Mouse (Mus musculus): ENCODE results near the gene Agpat4. TPM values are rescaled to one million over a fixed set of nuclear protein-coding genes. Genes with fewer than 3 reads are reported as not detected.
"Not testable (repeated sequence)": the region's sequence is repeated elsewhere in the genome, so short reads cannot be mapped to it uniquely, and the experiment has no call there.

Agpat4 gene
- polyA plus RNA-seq, 1 experiment from 2014 or later, result 17.5 TPM

DNA sequence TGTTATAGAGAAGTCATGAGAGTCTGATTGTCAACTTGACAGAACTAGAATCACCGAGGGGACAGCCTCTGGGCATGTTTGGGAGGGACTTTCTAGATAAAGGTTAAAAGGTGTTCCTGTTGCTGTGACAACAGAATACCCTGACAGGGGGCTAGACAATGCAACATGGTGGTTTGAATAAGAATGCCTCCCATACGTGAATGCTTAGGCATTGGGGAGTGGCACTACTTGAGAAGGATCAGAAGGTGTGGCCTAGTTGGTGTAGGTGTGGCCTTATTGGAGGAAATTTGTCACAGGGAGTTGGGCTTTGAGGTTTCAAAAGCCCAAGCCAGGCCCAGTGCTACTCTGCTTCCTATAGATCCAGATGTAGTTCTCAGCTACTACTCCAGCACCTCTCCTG is 3.4 kb upstream of the Agpat4 start:
- Histone ChIP-seq H3K36me3 (replicated peaks; ENCODE audit: control insufficient read depth, insufficient read depth, low read depth, low read length) (no peaks in the 10 kb centered on the region), H3K4me3 (ENCODE audit: low read depth, low read length) (no peak overlapping the region), H3K9me3 (replicated peaks; ENCODE audit: control insufficient read depth, low read length) (no peaks in the 10 kb centered on the region), H3K9ac (replicated peaks; ENCODE audit: low read length) (no peak overlapping the region), H3K4me2 (ENCODE audit: low read depth, low read length) (no peak overlapping the region), H3K4me1 (ENCODE audit: control insufficient read depth, insufficient read depth, low read length) (no peaks in the 10 kb centered on the region), H3K27ac (replicated peaks; ENCODE audit: low read depth, low read length) (no peak overlapping the region), H3K27me3 (ENCODE audit: control insufficient read depth, insufficient read depth, low read length) (no peaks in the 10 kb centered on the region)
- ATAC-seq (replicated peaks; ENCODE audit: insufficient number of reproducible peaks, low FRiP score, low TSS enrichment, low read depth) (no peak), DNase-seq (ENCODE audit: low spot score) (no peak)
- WGBS, result 66% methylated on average over 2 of the region's 2 CpGs

- peak overlapping the region; percentile 82 for H3K9ac ChIP-seq (replicated peaks; ENCODE audit: low read length)
- H3K4me1 ChIP-seq (ENCODE audit: control insufficient read depth, insufficient read depth, low read length), result no peaks in the 10 kb centered on the region
- peak overlapping the region; percentile 87 for H3K4me2 ChIP-seq (ENCODE audit: low read depth, low read length)
- DNase-seq (ENCODE audit: low spot score) (peak; percentile 25), ATAC-seq (replicated peaks; ENCODE audit: insufficient number of reproducible peaks, low FRiP score, low TSS enrichment, low read depth) (no peak)
- H3K27ac ChIP-seq (replicated peaks; ENCODE audit: low read depth, low read length), result peak overlapping the region; percentile 96
- no peaks in the 10 kb centered on the region for H3K27me3 ChIP-seq (ENCODE audit: control insufficient read depth, insufficient read depth, low read length)
- no peaks in the 10 kb centered on the region for H3K9me3 ChIP-seq (replicated peaks; ENCODE audit: control insufficient read depth, low read length)
- WGBS, result 7% methylated on average over 9 of the region's 9 CpGs
- H3K36me3 ChIP-seq (replicated peaks; ENCODE audit: control insufficient read depth, insufficient read depth, low read depth, low read length), result no peaks in the 10 kb centered on the region
- H3K4me3 ChIP-seq (ENCODE audit: low read depth, low read length), result peak overlapping the region; percentile 64
These were observed 373 bp upstream of the Agpat4 start for GRCm38 (mm10) chr17:12118131-12118530.

GRCm38 (mm10) chr17:12118926-12119641 is 580 bp downstream of the Agpat4 start:
- Histone ChIP-seq H3K4me2 (ENCODE audit: low read depth, low read length) (peak overlapping the region; percentile 87), H3K27ac (replicated peaks; ENCODE audit: low read depth, low read length) (peak overlapping the region; percentile 96), H3K4me1 (ENCODE audit: control insufficient read depth, insufficient read depth, low read length) (no peaks in the 10 kb centered on the region), H3K27me3 (ENCODE audit: control insufficient read depth, insufficient read depth, low read length) (no peaks in the 10 kb centered on the region), H3K4me3 (ENCODE audit: low read depth, low read length) (peak overlapping the region; percentile 64), H3K36me3 (replicated peaks; ENCODE audit: control insufficient read depth, insufficient read depth, low read depth, low read length) (no peaks in the 10 kb centered on the region), H3K9ac (replicated peaks; ENCODE audit: low read length) (peak overlapping the region; percentile 82), H3K9me3 (replicated peaks; ENCODE audit: control insufficient read depth, low read length) (no peaks in the 10 kb centered on the region)
- DNase-seq (ENCODE audit: low spot score) (peak; percentile 95), ATAC-seq (replicated peaks; ENCODE audit: insufficient number of reproducible peaks, low FRiP score, low TSS enrichment, low read depth) (peak; percentile 97)
- under 1% methylated on average over 30 of the region's 30 CpGs for WGBS

DNA sequence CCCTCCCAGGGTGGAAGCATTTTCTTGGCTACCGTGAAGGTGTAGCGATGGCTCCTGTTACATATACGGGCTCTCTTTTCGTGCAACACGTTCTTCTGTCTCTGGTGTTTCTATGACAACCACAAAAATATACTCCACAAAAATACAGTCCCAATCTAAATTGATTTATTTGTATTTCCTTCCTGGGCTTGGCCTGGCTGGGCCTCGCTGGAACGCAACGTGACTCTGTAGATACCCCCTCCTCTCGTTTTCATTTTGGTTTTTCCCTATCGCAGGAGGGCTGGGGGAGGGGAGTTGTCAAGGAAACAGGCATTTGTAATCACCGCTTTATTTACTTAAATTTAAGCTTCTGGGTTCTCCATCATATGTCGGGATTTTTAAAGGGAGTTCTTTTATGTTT is 1.2 kb downstream of the Agpat4 start:
- under 1% methylated on average over 12 of the region's 12 CpGs for WGBS
- H3K27ac ChIP-seq (replicated peaks; ENCODE audit: low read depth, low read length), result peak overlapping the region; percentile 96
- DNase-seq (ENCODE audit: low spot score) (peak; percentile 83), ATAC-seq (replicated peaks; ENCODE audit: insufficient number of reproducible peaks, low FRiP score, low TSS enrichment, low read depth) (peak; percentile 19; the same call in 1 of the 2 replicates)
- H3K4me1 ChIP-seq (ENCODE audit: control insufficient read depth, insufficient read depth, low read length), result no peaks in the 10 kb centered on the region
- peak overlapping the region; percentile 87 for H3K4me2 ChIP-seq (ENCODE audit: low read depth, low read length)
- peak overlapping the region; percentile 64 for H3K4me3 ChIP-seq (ENCODE audit: low read depth, low read length)
- H3K27me3 ChIP-seq (ENCODE audit: control insufficient read depth, insufficient read depth, low read length), result no peaks in the 10 kb centered on the region
- no peaks in the 10 kb centered on the region; the same call in 1 of the 2 replicates for H3K36me3 ChIP-seq (replicated peaks; ENCODE audit: control insufficient read depth, insufficient read depth, low read depth, low read length)
- peak overlapping the region; percentile 77 for H3K9ac ChIP-seq (replicated peaks; ENCODE audit: low read length)
- no peaks in the 10 kb centered on the region for H3K9me3 ChIP-seq (replicated peaks; ENCODE audit: control insufficient read depth, low read length)

DNA sequence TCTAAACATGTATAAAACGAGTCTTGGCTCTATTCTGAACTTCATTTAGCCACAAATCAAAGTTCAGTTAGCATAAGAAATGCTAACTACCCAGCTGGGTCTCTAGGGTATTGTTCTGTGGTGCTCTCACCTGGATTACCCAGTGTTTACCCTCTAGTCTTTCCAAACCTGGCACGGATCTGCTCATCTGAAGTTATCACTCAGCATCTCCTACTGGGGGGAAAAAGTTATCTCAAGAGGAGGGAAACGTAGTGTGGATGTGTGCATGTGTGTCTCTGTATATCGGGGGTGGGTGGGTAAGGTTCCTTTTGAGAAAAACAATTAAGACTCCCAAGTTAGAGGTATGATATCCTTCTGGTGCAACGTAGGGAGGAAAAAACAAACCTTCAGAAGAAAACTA is 1.8 kb downstream of the Agpat4 start:
- peak; percentile 6 for DNase-seq (ENCODE audit: low spot score)
- H3K27ac ChIP-seq (replicated peaks; ENCODE audit: low read depth, low read length), result no peak overlapping the region
- H3K9ac ChIP-seq (replicated peaks; ENCODE audit: low read length), result no peak overlapping the region
- no peaks in the 10 kb centered on the region for H3K4me1 ChIP-seq (ENCODE audit: control insufficient read depth, insufficient read depth, low read length)
- ATAC-seq (replicated peaks; ENCODE audit: insufficient number of reproducible peaks, low FRiP score, low TSS enrichment, low read depth), result no peak
- no peaks in the 10 kb centered on the region for H3K27me3 ChIP-seq (ENCODE audit: control insufficient read depth, insufficient read depth, low read length)
- H3K4me3 ChIP-seq (ENCODE audit: low read depth, low read length), result peak overlapping the region; percentile 64
- WGBS, result 28% methylated on average over 5 of the region's 5 CpGs
- H3K9me3 ChIP-seq (replicated peaks; ENCODE audit: control insufficient read depth, low read length), result no peaks in the 10 kb centered on the region
- peaks cover 2% of the 10 kb centered on the region; the same call in 1 of the 2 replicates for H3K36me3 ChIP-seq (replicated peaks; ENCODE audit: control insufficient read depth, insufficient read depth, low read depth, low read length)
- peak overlapping the region; percentile 87 for H3K4me2 ChIP-seq (ENCODE audit: low read depth, low read length)

GRCm38 (mm10) chr17:12121226-12121794 is 2.8 kb downstream of the Agpat4 start:
- no peak overlapping the region for H3K27ac ChIP-seq (replicated peaks; ENCODE audit: low read depth, low read length)
- H3K4me2 ChIP-seq (ENCODE audit: low read depth, low read length), result no peak overlapping the region; the same call in 1 of the 2 replicates
- ATAC-seq (replicated peaks; ENCODE audit: insufficient number of reproducible peaks, low FRiP score, low TSS enrichment, low read depth), result no peak
- no peak for DNase-seq (ENCODE audit: low spot score)
- no peaks in the 10 kb centered on the region for H3K4me1 ChIP-seq (ENCODE audit: control insufficient read depth, insufficient read depth, low read length)
- no peaks in the 10 kb centered on the region for H3K9me3 ChIP-seq (replicated peaks; ENCODE audit: control insufficient read depth, low read length)
- H3K27me3 ChIP-seq (ENCODE audit: control insufficient read depth, insufficient read depth, low read length), result no peaks in the 10 kb centered on the region
- WGBS, result 86% methylated on average over 7 of the region's 7 CpGs
- no peak overlapping the region for H3K9ac ChIP-seq (replicated peaks; ENCODE audit: low read length)
- H3K36me3 ChIP-seq (replicated peaks; ENCODE audit: control insufficient read depth, insufficient read depth, low read depth, low read length), result peaks cover 2% of the 10 kb centered on the region; the same call in 1 of the 2 replicates
- no peak overlapping the region for H3K4me3 ChIP-seq (ENCODE audit: low read depth, low read length)

DNA sequence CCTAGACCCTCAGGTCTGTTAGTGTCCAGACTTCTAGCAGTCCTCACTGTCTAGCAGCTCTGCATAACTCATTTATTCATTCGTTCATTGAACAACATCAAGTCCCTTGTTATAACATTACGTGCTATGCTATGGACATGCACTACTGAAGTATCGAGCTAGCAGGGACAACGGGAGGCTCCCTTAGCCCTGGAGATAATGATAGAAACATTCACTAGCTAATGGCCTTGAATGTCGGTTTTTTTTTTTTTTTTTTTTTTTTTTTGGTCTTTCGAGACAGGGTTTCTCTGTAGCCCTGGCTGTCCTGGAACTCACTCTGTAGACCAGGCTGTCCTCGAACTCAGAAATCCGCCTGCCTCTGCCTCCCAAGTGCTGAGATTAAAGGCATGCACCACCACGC is 3.8 kb downstream of the Agpat4 start:
- H3K9ac ChIP-seq (replicated peaks; ENCODE audit: low read length); H3K9me3 ChIP-seq (replicated peaks; ENCODE audit: control insufficient read depth, low read length); H3K27me3 ChIP-seq (ENCODE audit: control insufficient read depth, insufficient read depth, low read length); H3K4me1 ChIP-seq (ENCODE audit: control insufficient read depth, insufficient read depth, low read length); H3K27ac ChIP-seq (replicated peaks; ENCODE audit: low read depth, low read length); H3K4me3 ChIP-seq (ENCODE audit: low read depth, low read length); H3K36me3 ChIP-seq (replicated peaks; ENCODE audit: control insufficient read depth, insufficient read depth, low read depth, low read length); ATAC-seq (replicated peaks; ENCODE audit: insufficient number of reproducible peaks, low FRiP score, low TSS enrichment, low read depth); H3K4me2 ChIP-seq (ENCODE audit: low read depth, low read length); DNase-seq (ENCODE audit: low spot score): not testable (repeated sequence)
- 89% methylated on average over 9 of the region's 9 CpGs for WGBS

- WGBS, result 86% methylated on average over 3 of the region's 3 CpGs
- no peak overlapping the region for H3K4me3 ChIP-seq (ENCODE audit: low read depth, low read length)
- ATAC-seq (replicated peaks; ENCODE audit: insufficient number of reproducible peaks, low FRiP score, low TSS enrichment, low read depth) (no peak), DNase-seq (ENCODE audit: low spot score) (no peak)
- H3K36me3 ChIP-seq (replicated peaks; ENCODE audit: control insufficient read depth, insufficient read depth, low read depth, low read length), result peaks cover 2% of the 10 kb centered on the region; the same call in 1 of the 2 replicates
- H3K4me1 ChIP-seq (ENCODE audit: control insufficient read depth, insufficient read depth, low read length), result no peaks in the 10 kb centered on the region
- no peaks in the 10 kb centered on the region for H3K9me3 ChIP-seq (replicated peaks; ENCODE audit: control insufficient read depth, low read length)
- no peaks in the 10 kb centered on the region for H3K27me3 ChIP-seq (ENCODE audit: control insufficient read depth, insufficient read depth, low read length)
- no peak overlapping the region for H3K9ac ChIP-seq (replicated peaks; ENCODE audit: low read length)
- H3K27ac ChIP-seq (replicated peaks; ENCODE audit: low read depth, low read length), result no peak overlapping the region
- H3K4me2 ChIP-seq (ENCODE audit: low read depth, low read length), result no peak overlapping the region
These were observed 4.7 kb downstream of the Agpat4 start for GRCm38 (mm10) chr17:12123168-12123567.

Data from embryonic facial prominence, embryonic 11.5 days (tissue).